Mouse (Mus musculus): Measurements from ENCODE around the gene Maats1.
A peak's percentile ranks its signal among the peaks of the same experiment; 100 is the strongest.

The Maats1 gene

GRCm38 (mm10) chr16:38341396-38342324, at the start of gene Maats1:
Maats1 (minus strand) TSS chr16:38342143.
- peak; percentile 90 for DNase-seq

- no peak for DNase-seq
These were observed 48.4 kb upstream of the Maats1 start for GRCm38 (mm10) chr16:38390322-38390721.

GRCm38 (mm10) chr16:38389284-38389893, 47.4 kb upstream of the Maats1 start:
- DNase-seq: no peak

GRCm38 (mm10) chr16:38388757-38389156, 46.8 kb upstream of the Maats1 start:
- DNase-seq: no peak

GRCm38 (mm10) chr16:38387389-38387788, 45.4 kb upstream of the Maats1 start:
- DNase-seq: no peak

- DNase-seq: no peak
These were observed 43.8 kb upstream of the Maats1 start for GRCm38 (mm10) chr16:38385700-38386099.

- no peak for DNase-seq
These were observed 43.3 kb upstream of the Maats1 start for GRCm38 (mm10) chr16:38385184-38385634.

GRCm38 (mm10) chr16:38383683-38384082, 41.7 kb upstream of the Maats1 start:
- no peak for DNase-seq

- DNase-seq: no peak
These were observed 38.0 kb upstream of the Maats1 start for GRCm38 (mm10) chr16:38379926-38380325.

GRCm38 (mm10) chr16:38379493-38379892, 37.5 kb upstream of the Maats1 start:
- DNase-seq: no peak

- no peak for DNase-seq
These were observed 37.1 kb upstream of the Maats1 start for GRCm38 (mm10) chr16:38379088-38379487.

- DNase-seq: no peak
These were observed 36.6 kb upstream of the Maats1 start for GRCm38 (mm10) chr16:38378591-38378990.

GRCm38 (mm10) chr16:38377546-38377945, 35.6 kb upstream of the Maats1 start:
- no peak for DNase-seq

- DNase-seq: no peak
These were observed 34.9 kb upstream of the Maats1 start for GRCm38 (mm10) chr16:38376841-38377249.

- DNase-seq: peak; percentile 89
These were observed 34.4 kb upstream of the Maats1 start for GRCm38 (mm10) chr16:38376163-38376840.

GRCm38 (mm10) chr16:38375182-38375581, 33.2 kb upstream of the Maats1 start:
- DNase-seq: no peak

- peak; percentile 21 for DNase-seq
These were observed 32.6 kb upstream of the Maats1 start for GRCm38 (mm10) chr16:38374379-38375140.

GRCm38 (mm10) chr16:38373941-38374340, 32.0 kb upstream of the Maats1 start:
- no peak for DNase-seq

- DNase-seq: no peak
These were observed 31.5 kb upstream of the Maats1 start for GRCm38 (mm10) chr16:38373439-38373838.

- DNase-seq: no peak
These were observed 30.9 kb upstream of the Maats1 start for GRCm38 (mm10) chr16:38372876-38373275.

- no peak for DNase-seq
These were observed 29.9 kb upstream of the Maats1 start for GRCm38 (mm10) chr16:38371705-38372296.

Measured in retina, postnatal 1 day (tissue).